Mouse (Mus musculus): ENCODE measurements at regions not wholly inside any gene's neighbourhood (a gene's known extent, or its start where the extent isn't known, plus 50 kb on each side); places are given as distances from the start of the nearest gene placed in this dataset.

DNA sequence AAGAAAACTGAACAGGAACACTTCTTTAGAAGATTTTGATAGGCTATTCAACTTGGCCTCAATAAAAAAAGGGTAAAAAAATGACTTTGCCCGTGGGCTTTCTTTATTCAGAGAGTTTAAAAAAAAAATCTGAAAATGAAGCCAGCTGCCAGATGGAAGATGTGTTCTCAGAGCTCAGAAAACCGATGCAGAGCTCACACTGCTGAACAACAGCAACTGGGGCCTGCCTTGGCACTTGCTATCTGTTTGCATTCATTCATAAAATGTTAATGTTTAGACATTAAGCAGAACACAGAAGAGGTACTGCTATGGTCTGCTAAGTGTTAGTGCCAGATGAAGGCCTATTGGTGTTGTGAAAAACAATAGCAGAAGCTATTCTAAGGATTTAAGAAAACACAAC is 173.8 kb upstream of the Smc2 start:
- Histone ChIP-seq H3K36me3 (ENCODE audit: control insufficient read depth, insufficient read depth, low read length, poor library complexity, severe bottlenecking) (no peaks in the 10 kb centered on the region), H3K4me3 (ENCODE audit: low read depth, low read length) (no peak overlapping the region), H3K27me3 (ENCODE audit: control insufficient read depth, insufficient read depth, low read length, poor library complexity, severe bottlenecking) (no peaks in the 10 kb centered on the region), H3K27ac (ENCODE audit: insufficient read depth, low read length) (no peak overlapping the region), H3K9me3 (replicated peaks; ENCODE audit: control insufficient read depth, insufficient read depth, low read length, poor library complexity, severe bottlenecking) (no peaks in the 10 kb centered on the region), H3K4me1 (ENCODE audit: control insufficient read depth, insufficient read depth, low read length) (no peaks in the 10 kb centered on the region), H3K9ac (ENCODE audit: low read depth, poor library complexity, severe bottlenecking) (no peak overlapping the region)
- TF ChIP-seq POLR2A (IDR thresholded peaks at IDR 0.05; ENCODE audit: insufficient read depth, low read length) (no peak), EP300 (IDR thresholded peaks at IDR 0.05; ENCODE audit: insufficient read depth, low read depth, low read length) (no peak), CTCF (IDR thresholded peaks at IDR 0.05; ENCODE audit: low read depth, low read length) (no peak)

DNA sequence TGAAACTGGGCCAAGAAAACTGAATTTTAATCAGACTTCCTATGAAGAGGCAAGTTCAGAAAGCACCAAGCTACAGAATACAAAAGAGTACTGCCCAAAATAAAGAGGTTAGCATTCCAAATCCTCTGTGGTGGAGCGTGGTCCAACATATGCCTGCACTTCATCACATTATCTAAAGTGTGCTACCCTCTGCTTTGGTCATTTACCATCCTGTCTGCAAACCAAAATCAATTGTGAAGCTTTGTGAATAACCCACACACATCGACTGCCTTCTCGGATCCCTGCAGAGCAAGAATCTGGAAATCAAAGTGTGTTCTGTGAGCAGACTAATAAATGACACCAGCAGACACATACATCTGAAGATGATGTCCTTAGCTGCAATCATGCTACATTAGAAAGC is 156.6 kb upstream of the Smc2 start:
- H3K4me1 ChIP-seq (ENCODE audit: control insufficient read depth, insufficient read depth, low read length), result no peaks in the 10 kb centered on the region

DNA sequence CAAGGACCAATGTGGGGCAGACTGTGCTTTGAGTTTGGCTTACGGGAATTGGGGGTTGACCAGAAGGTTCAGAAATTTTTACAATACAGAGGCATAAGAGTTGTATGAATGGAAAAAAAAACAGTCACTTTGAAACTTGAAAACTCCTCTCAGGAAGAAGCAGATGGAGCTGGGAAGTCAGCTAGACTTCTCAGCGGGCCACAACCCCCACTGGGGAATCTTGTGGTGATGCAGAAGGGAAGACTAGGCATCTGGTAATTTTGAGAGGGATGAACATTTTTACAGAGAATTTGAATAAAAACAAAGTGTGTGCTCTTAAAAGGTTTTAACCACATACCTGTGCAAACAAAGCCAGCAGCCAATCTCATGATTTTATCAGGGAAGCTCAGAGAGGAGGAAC is 154.1 kb upstream of the Smc2 start:
- H3K4me3 ChIP-seq (ENCODE audit: low read depth, low read length), result no peak overlapping the region
- no peak overlapping the region for H3K9ac ChIP-seq (ENCODE audit: low read depth, poor library complexity, severe bottlenecking)
- no peak overlapping the region for H3K27ac ChIP-seq (ENCODE audit: insufficient read depth, low read length)
- H3K27me3 ChIP-seq (ENCODE audit: control insufficient read depth, insufficient read depth, low read length, poor library complexity, severe bottlenecking), result no peaks in the 10 kb centered on the region
- no peaks in the 10 kb centered on the region for H3K4me1 ChIP-seq (ENCODE audit: control insufficient read depth, insufficient read depth, low read length)
- TF ChIP-seq CTCF (IDR thresholded peaks at IDR 0.05; ENCODE audit: low read depth, low read length) (no peak), EP300 (IDR thresholded peaks at IDR 0.05; ENCODE audit: insufficient read depth, low read depth, low read length) (no peak), POLR2A (IDR thresholded peaks at IDR 0.05; ENCODE audit: insufficient read depth, low read length) (no peak)
- no peaks in the 10 kb centered on the region for H3K36me3 ChIP-seq (ENCODE audit: control insufficient read depth, insufficient read depth, low read length, poor library complexity, severe bottlenecking)
- H3K9me3 ChIP-seq (replicated peaks; ENCODE audit: control insufficient read depth, insufficient read depth, low read length, poor library complexity, severe bottlenecking), result no peaks in the 10 kb centered on the region

More for the DNA sequence above, 156.6 kb upstream of the Smc2 start:
- Histone ChIP-seq H3K9ac (ENCODE audit: low read depth, poor library complexity, severe bottlenecking) (no peak overlapping the region), H3K27me3 (ENCODE audit: control insufficient read depth, insufficient read depth, low read length, poor library complexity, severe bottlenecking) (no peaks in the 10 kb centered on the region), H3K9me3 (replicated peaks; ENCODE audit: control insufficient read depth, insufficient read depth, low read length, poor library complexity, severe bottlenecking) (no peaks in the 10 kb centered on the region), H3K27ac (ENCODE audit: insufficient read depth, low read length) (no peak overlapping the region), H3K36me3 (ENCODE audit: control insufficient read depth, insufficient read depth, low read length, poor library complexity, severe bottlenecking) (no peaks in the 10 kb centered on the region), H3K4me3 (ENCODE audit: low read depth, low read length) (no peak overlapping the region)
- TF ChIP-seq EP300 (IDR thresholded peaks at IDR 0.05; ENCODE audit: insufficient read depth, low read depth, low read length), result no peak

DNA sequence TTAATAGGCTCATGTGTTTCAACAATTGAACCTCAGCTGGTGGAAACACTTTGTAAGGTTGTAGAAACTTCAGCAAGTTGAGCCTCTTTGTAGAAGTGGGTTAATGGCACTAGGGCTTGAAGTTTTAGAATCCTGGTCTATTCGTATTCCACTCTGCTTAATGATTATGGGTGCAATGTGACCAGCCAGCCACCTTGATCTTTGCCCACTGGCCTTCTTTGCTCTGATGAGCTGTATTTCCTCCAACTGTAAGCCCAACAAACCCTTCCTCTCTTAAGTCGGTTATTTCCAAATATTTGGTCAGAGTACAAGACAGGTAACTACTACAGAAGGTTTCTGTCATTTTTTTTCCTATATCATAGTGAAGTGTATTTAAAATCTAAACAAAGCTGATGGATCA is 145.4 kb upstream of the Smc2 start:
- H3K4me1 ChIP-seq (ENCODE audit: control insufficient read depth, insufficient read depth, low read length), result no peaks in the 10 kb centered on the region
- H3K9me3 ChIP-seq (replicated peaks; ENCODE audit: control insufficient read depth, insufficient read depth, low read length, poor library complexity, severe bottlenecking), result no peaks in the 10 kb centered on the region
- no peak for TF ChIP-seq POLR2A (IDR thresholded peaks at IDR 0.05; ENCODE audit: insufficient read depth, low read length)
- TF ChIP-seq CTCF (IDR thresholded peaks at IDR 0.05; ENCODE audit: low read depth, low read length), result no peak
- no peak for TF ChIP-seq EP300 (IDR thresholded peaks at IDR 0.05; ENCODE audit: insufficient read depth, low read depth, low read length)
- H3K4me3 ChIP-seq (ENCODE audit: low read depth, low read length), result no peak overlapping the region
- H3K27me3 ChIP-seq (ENCODE audit: control insufficient read depth, insufficient read depth, low read length, poor library complexity, severe bottlenecking), result no peaks in the 10 kb centered on the region
- no peak overlapping the region for H3K27ac ChIP-seq (ENCODE audit: insufficient read depth, low read length)
- no peaks in the 10 kb centered on the region for H3K36me3 ChIP-seq (ENCODE audit: control insufficient read depth, insufficient read depth, low read length, poor library complexity, severe bottlenecking)
- H3K9ac ChIP-seq (ENCODE audit: low read depth, poor library complexity, severe bottlenecking), result no peak overlapping the region

DNA sequence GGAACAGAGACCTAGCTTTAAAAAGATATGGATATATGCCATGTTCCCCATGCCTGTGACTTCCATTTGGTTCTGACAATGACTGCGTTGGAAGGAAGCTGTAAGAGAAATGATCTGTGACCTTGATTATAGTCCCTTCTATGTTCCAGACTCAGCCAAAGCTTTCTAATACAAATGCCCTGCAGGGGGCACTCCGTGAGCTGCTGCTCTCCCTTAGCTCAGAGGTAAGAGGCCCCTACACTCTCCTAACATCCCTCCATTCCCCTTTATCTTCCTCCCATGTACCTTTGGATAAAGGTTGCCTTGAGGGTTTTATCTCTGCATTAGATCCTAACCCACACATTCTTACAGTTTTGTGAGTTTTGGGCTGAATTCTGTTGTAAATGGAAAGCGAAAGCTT is 139.8 kb upstream of the Smc2 start:
- H3K4me3 ChIP-seq (ENCODE audit: low read depth, low read length), result no peak overlapping the region
- no peak overlapping the region for H3K9ac ChIP-seq (ENCODE audit: low read depth, poor library complexity, severe bottlenecking)
- H3K36me3 ChIP-seq (ENCODE audit: control insufficient read depth, insufficient read depth, low read length, poor library complexity, severe bottlenecking), result no peaks in the 10 kb centered on the region
- H3K4me1 ChIP-seq (ENCODE audit: control insufficient read depth, insufficient read depth, low read length), result no peaks in the 10 kb centered on the region
- TF ChIP-seq EP300 (IDR thresholded peaks at IDR 0.05; ENCODE audit: insufficient read depth, low read depth, low read length), result no peak
- peak; percentile 34 for TF ChIP-seq CTCF (IDR thresholded peaks at IDR 0.05; ENCODE audit: low read depth, low read length)
- no peaks in the 10 kb centered on the region for H3K9me3 ChIP-seq (replicated peaks; ENCODE audit: control insufficient read depth, insufficient read depth, low read length, poor library complexity, severe bottlenecking)
- no peak overlapping the region for H3K27ac ChIP-seq (ENCODE audit: insufficient read depth, low read length)
- H3K27me3 ChIP-seq (ENCODE audit: control insufficient read depth, insufficient read depth, low read length, poor library complexity, severe bottlenecking), result no peaks in the 10 kb centered on the region

DNA sequence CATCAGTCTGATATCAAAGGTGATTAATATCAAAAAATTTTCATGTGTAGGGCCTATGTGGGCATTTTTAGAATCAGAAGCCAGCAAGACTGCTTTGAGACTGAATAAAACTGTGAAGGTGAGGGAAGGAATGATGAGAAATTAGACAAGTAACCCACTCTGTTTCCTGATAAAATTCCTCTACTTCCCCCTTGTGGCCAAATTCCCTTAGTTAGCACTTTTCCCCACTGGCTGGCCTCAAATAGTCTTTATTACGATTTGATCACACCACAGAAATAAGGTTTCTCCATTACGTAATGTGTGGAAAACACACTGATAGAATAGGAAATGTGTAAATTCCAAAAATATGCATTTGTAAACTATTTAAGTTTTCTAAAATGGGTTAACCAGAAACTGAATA is 137.4 kb upstream of the Smc2 start:
- no peaks in the 10 kb centered on the region for H3K9me3 ChIP-seq (replicated peaks; ENCODE audit: control insufficient read depth, insufficient read depth, low read length, poor library complexity, severe bottlenecking)
- no peaks in the 10 kb centered on the region for H3K36me3 ChIP-seq (ENCODE audit: control insufficient read depth, insufficient read depth, low read length, poor library complexity, severe bottlenecking)
- H3K27ac ChIP-seq (ENCODE audit: insufficient read depth, low read length), result no peak overlapping the region
- H3K27me3 ChIP-seq (ENCODE audit: control insufficient read depth, insufficient read depth, low read length, poor library complexity, severe bottlenecking), result no peaks in the 10 kb centered on the region
- H3K4me3 ChIP-seq (ENCODE audit: low read depth, low read length), result no peak overlapping the region
- H3K9ac ChIP-seq (ENCODE audit: low read depth, poor library complexity, severe bottlenecking), result no peak overlapping the region
- H3K4me1 ChIP-seq (ENCODE audit: control insufficient read depth, insufficient read depth, low read length), result no peaks in the 10 kb centered on the region
- no peak for TF ChIP-seq EP300 (IDR thresholded peaks at IDR 0.05; ENCODE audit: insufficient read depth, low read depth, low read length)
- no peak for TF ChIP-seq POLR2A (IDR thresholded peaks at IDR 0.05; ENCODE audit: insufficient read depth, low read length)
- TF ChIP-seq CTCF (IDR thresholded peaks at IDR 0.05; ENCODE audit: low read depth, low read length), result no peak

Measured in ES-Bruce4 (cell line).